Mouse (Mus musculus) colon, adult 2 months (tissue): Measurements from ENCODE around the gene Mpv17l2. TPM values are rescaled to one million over a fixed set of nuclear protein-coding genes. Genes with fewer than 3 reads are reported as not detected.

Experiments used
- polyA plus RNA-seq: library from polyadenylated mRNA; depleted of rRNA; stranded (reverse); fragments of >200 nt; gene quantifications from 2 replicates; pipeline ENCODE4 v1.2.3, GENCODE M21; 2012; rRNA removed

Gene Mpv17l2
- 180 and 188 TPM in 2 replicates for polyA plus RNA-seq

GRCm38 (mm10) chr8:70760775-70761406 lies at the start of gene Mpv17l2:
Gene Mpv17l2, minus strand, starts transcription at chr8:70760946.

GRCm38 (mm10) chr8:70808239-70808638 lies 47.5 kb upstream of the Mpv17l2 start, which contains the start of gene Il12rb1:
Gene Il12rb1, plus strand, starts transcription at chr8:70808449.

GRCm38 (mm10) chr8:70804481-70805206 lies 43.9 kb upstream of the Mpv17l2 start, which contains the start of gene Mast3:
Gene Mast3, minus strand, starts transcription at chr8:70805054.

GRCm38 (mm10) chr8:70776496-70777444 lies 16.0 kb upstream of the Mpv17l2 start, which contains the start of gene Pik3r2:
Gene Pik3r2, minus strand, starts transcription at chr8:70776713.

GRCm38 (mm10) chr8:70754043-70754870 lies 6.5 kb downstream of the Mpv17l2 start, which contains the start of gene Rab3a:
Gene Rab3a, plus strand, starts transcription at chr8:70754679.

GRCm38 (mm10) chr8:70723486-70724210 lies 37.1 kb downstream of the Mpv17l2 start, which contains the start of gene Pde4c:
Gene Pde4c, plus strand, starts transcription at chr8:70723720.

GRCm38 (mm10) chr8:70718297-70718696 lies 42.4 kb downstream of the Mpv17l2 start, which contains the start of gene Gm3336:
Gene Gm3336, plus strand, starts transcription at chr8:70718543.

Other genes starting within 250 kb of the Mpv17l2 start
- gene Fkbp8, start 233.2 kb downstream of the Mpv17l2 start, polyA plus RNA-seq = 577 and 594 TPM in 2 replicates
- 59.9 and 67.3 TPM in 2 replicates for gene Kxd1, start 233.0 kb downstream of the Mpv17l2 start, polyA plus RNA-seq
- 35.1 and 39.9 TPM in 2 replicates for gene Ell, start 221.5 kb downstream of the Mpv17l2 start, polyA plus RNA-seq
- 170 and 176 TPM in 2 replicates for gene Isyna1, start 166.6 kb downstream of the Mpv17l2 start, polyA plus RNA-seq
- 312 and 345 TPM in 2 replicates for gene Ssbp4, start 152.1 kb downstream of the Mpv17l2 start, polyA plus RNA-seq
- 7.2 and 7.9 TPM in 2 replicates for gene Lrrc25, start 144.8 kb downstream of the Mpv17l2 start, polyA plus RNA-seq
- 19.1 and 30.3 TPM in 2 replicates for gene Gdf15, start 128.5 kb downstream of the Mpv17l2 start, polyA plus RNA-seq
- gene Pgpep1, start 100.6 kb downstream of the Mpv17l2 start, polyA plus RNA-seq = 57.3 and 63.9 TPM in 2 replicates
- gene Lsm4, start 87.7 kb downstream of the Mpv17l2 start, polyA plus RNA-seq = 119 and 132 TPM in 2 replicates
- 1,330 and 1,620 TPM in 2 replicates for gene Jund, start 62.0 kb downstream of the Mpv17l2 start, polyA plus RNA-seq
- gene Iqcn, start 57.5 kb downstream of the Mpv17l2 start, polyA plus RNA-seq = 0.02 TPM in 1 of 2 replicates, not detected in the other
- gene Gm3336, start 42.4 kb downstream of the Mpv17l2 start, polyA plus RNA-seq = 112 and 176 TPM in 2 replicates
- gene Pde4c, start 37.2 kb downstream of the Mpv17l2 start, polyA plus RNA-seq = 3.6 and 6.5 TPM in 2 replicates
- 30.4 and 40.0 TPM in 2 replicates for gene Rab3a, start 6.3 kb downstream of the Mpv17l2 start, polyA plus RNA-seq
- 187 and 190 TPM in 2 replicates for gene Pik3r2, start 15.8 kb upstream of the Mpv17l2 start, polyA plus RNA-seq
- gene Mast3, start 44.1 kb upstream of the Mpv17l2 start, polyA plus RNA-seq = 48.4 and 51.8 TPM in 2 replicates
- gene Il12rb1, start 47.5 kb upstream of the Mpv17l2 start, polyA plus RNA-seq = 0.54 and 0.99 TPM in 2 replicates
- gene Arrdc2, start 78.8 kb upstream of the Mpv17l2 start, polyA plus RNA-seq = 72.5 and 86.1 TPM in 2 replicates
- 4.9 and 5.2 TPM in 2 replicates for gene Kcnn1, start 102.3 kb upstream of the Mpv17l2 start, polyA plus RNA-seq
- 60.1 and 69.5 TPM in 2 replicates for gene Ccdc124, start 113.0 kb upstream of the Mpv17l2 start, polyA plus RNA-seq
- gene Slc5a5, start 131.8 kb upstream of the Mpv17l2 start, polyA plus RNA-seq = 0.98 and 1.3 TPM in 2 replicates
- gene Rpl18a, start 136.5 kb upstream of the Mpv17l2 start, polyA plus RNA-seq = 6,304 and 7,565 TPM in 2 replicates
- gene Map1s, start 145.0 kb upstream of the Mpv17l2 start, polyA plus RNA-seq = 36.4 and 41.9 TPM in 2 replicates